Mouse (Mus musculus) erythroblast, embryonic 14.5 days (primary cell): ENCODE data around the gene Gm17581.

Experiments
- GATA1 ChIP-seq: IDR thresholded peaks from 2 replicates; pipeline ENCODE4 v1.6.1; 2012; ENCODE audit warnings: low read length, inconsistent platforms, mixed read lengths
- TAL1 ChIP-seq: IDR thresholded peaks from 3 replicates; pipeline ENCODE4 v1.6.1; 2012; ENCODE audit warnings: low read length, inconsistent platforms, mixed read lengths

DNA sequence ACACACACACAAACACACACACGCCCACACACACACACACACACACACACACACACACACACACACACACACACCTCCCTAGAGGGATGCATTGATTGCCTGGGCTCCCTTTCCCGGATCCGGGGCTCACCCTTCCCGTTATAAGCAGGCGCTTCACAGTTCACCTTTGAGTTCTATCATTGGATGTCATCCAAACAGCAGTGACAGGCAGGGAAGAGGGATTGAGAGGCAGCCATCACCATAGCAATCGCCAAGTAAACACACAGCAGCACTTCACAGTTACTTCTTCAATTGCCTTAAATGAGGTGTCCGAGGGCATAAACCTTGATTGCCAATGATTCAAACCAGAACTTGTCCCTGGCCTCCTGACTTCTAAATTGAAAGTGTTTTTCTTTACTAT lies 43.4 kb upstream of the Gm17581 start:
- TF ChIP-seq TAL1 (no peak), GATA1 (no peak)
